Mouse (Mus musculus) thymus, adult 2 months (tissue): ENCODE data around the gene Rab3gap2. TPM values are rescaled to one million over a fixed set of nuclear protein-coding genes. Genes with fewer than 3 reads are reported as not detected.

Source experiments
- DNase-seq: peaks from one replicate; pipeline ENCODE4 v3.0.0; 2021
- H3K27ac ChIP-seq: fragments of 200-500 bp; 2 replicates; pipeline ENCODE4 v1.5.1; 2012; ENCODE audit warnings: low read length, control low read depth; ENCODE audit not compliant: control insufficient read depth, insufficient read depth
- H3K27me3 ChIP-seq: fragments of 200-500 bp; 2 replicates; pipeline ENCODE4 v1.6.1; 2012; ENCODE audit warnings: mild to moderate bottlenecking, low read length, moderate library complexity, mixed read lengths; ENCODE audit not compliant: control insufficient read depth, insufficient read depth
- H3K36me3 ChIP-seq: fragments of 200-500 bp; 2 replicates; pipeline ENCODE4 v1.6.1; 2012; ENCODE audit warnings: mild to moderate bottlenecking, low read length, moderate library complexity; ENCODE audit not compliant: control insufficient read depth, insufficient read depth
- H3K4me1 ChIP-seq: fragments of 200-500 bp; replicated peaks from 2 replicates; pipeline ENCODE4 v1.6.1; 2012; ENCODE audit warnings: low read length; ENCODE audit not compliant: control insufficient read depth, insufficient read depth
- H3K4me3 ChIP-seq: fragments of 200-500 bp; 2 replicates; pipeline ENCODE4 v1.5.1; 2012; ENCODE audit warnings: mild to moderate bottlenecking, low read length, control low read depth, moderate library complexity; ENCODE audit not compliant: control insufficient read depth, insufficient read depth
- CTCF ChIP-seq: fragments of 200-500 bp; IDR thresholded peaks from 2 replicates; pipeline ENCODE4 v1.5.1; 2012; ENCODE audit warnings: mild to moderate bottlenecking, control low read depth, low read length, moderate library complexity, borderline replicate concordance; ENCODE audit not compliant: control insufficient read depth, poor library complexity, insufficient read depth; ENCODE audit errors: extremely low read depth
- POLR2A ChIP-seq: fragments of 200-500 bp; IDR thresholded peaks from 2 replicates; pipeline ENCODE4 v1.6.1; 2012; ENCODE audit warnings: mild to moderate bottlenecking, low read length, control low read depth, moderate library complexity; ENCODE audit not compliant: control insufficient read depth, poor library complexity, insufficient read depth; ENCODE audit errors: extremely low read depth
- WGBS: fragments of 180-500 bp; shearing (Covaris S2); methylation state at CpG from one replicate; pipeline ENCODE4 v1.1.7; 2018; 5-methylcytosine and 5-hydroxymethylcytosine counted together
- polyA plus RNA-seq: library from polyadenylated mRNA; depleted of rRNA; stranded (reverse); fragments of >200 nt; gene quantifications from 2 replicates; pipeline ENCODE4 v1.2.3, GENCODE M21; 2012

Rab3gap2 gene
- polyA plus RNA-seq, 1 experiment, result 27.5 TPM

GRCm38 (mm10) chr1:185306836-185307235, 102.9 kb downstream of the Rab3gap2 start:
- no peak overlapping the region for H3K4me3 ChIP-seq
- WGBS, result 98% methylated on average over 12 of the region's 12 CpGs
- H3K27me3 ChIP-seq, result no peaks in the 10 kb centered on the region
- DNase-seq, result no peak
- TF ChIP-seq CTCF, result no peak
- peaks cover under 1% of the 10 kb centered on the region; the same call in 1 of the 2 replicates for H3K36me3 ChIP-seq
- no peak overlapping the region for H3K27ac ChIP-seq
- no peaks in the 10 kb centered on the region for H3K4me1 ChIP-seq

GRCm38 (mm10) chr1:185307645-185308044, 103.7 kb downstream of the Rab3gap2 start:
- no peak overlapping the region for H3K27ac ChIP-seq
- 96% methylated on average over 7 of the region's 7 CpGs for WGBS

GRCm38 (mm10) chr1:185308334-185308733, 104.4 kb downstream of the Rab3gap2 start:
- Histone ChIP-seq H3K27ac (no peak overlapping the region), H3K4me3 (no peak overlapping the region), H3K4me1 (no peaks in the 10 kb centered on the region), H3K27me3 (no peaks in the 10 kb centered on the region), H3K36me3 (peaks cover 5% of the 10 kb centered on the region; the same call in 1 of the 2 replicates)
- 98% methylated on average over 2 of the region's 2 CpGs for WGBS
- no peak for DNase-seq
- TF ChIP-seq CTCF (no peak), POLR2A (no peak)

More at GRCm38 (mm10) chr1:185307645-185308044, 103.7 kb downstream of the Rab3gap2 start:
- no peak for TF ChIP-seq POLR2A
- TF ChIP-seq CTCF, result no peak
- no peak for DNase-seq
- Histone ChIP-seq H3K4me1 (no peaks in the 10 kb centered on the region), H3K27me3 (no peaks in the 10 kb centered on the region), H3K4me3 (no peak overlapping the region), H3K36me3 (peaks cover 5% of the 10 kb centered on the region; the same call in 1 of the 2 replicates)

GRCm38 (mm10) chr1:185308908-185309307, 105.0 kb downstream of the Rab3gap2 start:
- H3K36me3 ChIP-seq, result peaks cover 11% of the 10 kb centered on the region; the same call in 1 of the 2 replicates
- H3K27me3 ChIP-seq, result no peaks in the 10 kb centered on the region
- no peak for DNase-seq
- WGBS, result 93% methylated on average over 4 of the region's 4 CpGs
- no peak overlapping the region for H3K27ac ChIP-seq
- H3K4me3 ChIP-seq, result no peak overlapping the region
- TF ChIP-seq POLR2A (no peak), CTCF (no peak)
- H3K4me1 ChIP-seq, result no peaks in the 10 kb centered on the region

- Histone ChIP-seq H3K27ac (no peak overlapping the region), H3K36me3 (peaks cover 22% of the 10 kb centered on the region), H3K4me3 (no peak overlapping the region), H3K4me1 (no peaks in the 10 kb centered on the region), H3K27me3 (no peaks in the 10 kb centered on the region)
- 95% methylated on average over 9 of the region's 9 CpGs for WGBS
- DNase-seq, result no peak
- no peak for TF ChIP-seq POLR2A
- no peak for TF ChIP-seq CTCF
Observed at GRCm38 (mm10) chr1:185311949-185312348, 108.0 kb downstream of the Rab3gap2 start.

- Histone ChIP-seq H3K36me3 (peaks cover 34% of the 10 kb centered on the region), H3K27me3 (no peaks in the 10 kb centered on the region), H3K4me1 (no peaks in the 10 kb centered on the region), H3K27ac (no peak overlapping the region), H3K4me3 (no peak overlapping the region)
- DNase-seq, result no peak
- TF ChIP-seq POLR2A (no peak), CTCF (no peak)
- WGBS, result 98% methylated on average over 4 of the region's 4 CpGs
Observed at GRCm38 (mm10) chr1:185314546-185314945, 110.6 kb downstream of the Rab3gap2 start.
